Mouse (Mus musculus) embryo, embryonic 10.5 days (tissue): ENCODE data around the gene Fbxl8.
"Not testable (repeated sequence)": the region's sequence is repeated elsewhere in the genome, so short reads cannot be mapped to it uniquely, and the experiment has no call there.

Experiments used
- DNase-seq: peaks from one replicate; pipeline ENCODE4 v3.0.0-alpha.2; 2015; ENCODE audit warnings: low spot score

The Fbxl8 gene

GRCm38 (mm10) chr8:105281821-105282220, 17.4 kb downstream of the Fbxl8 start:
- no peak for DNase-seq

DNA sequence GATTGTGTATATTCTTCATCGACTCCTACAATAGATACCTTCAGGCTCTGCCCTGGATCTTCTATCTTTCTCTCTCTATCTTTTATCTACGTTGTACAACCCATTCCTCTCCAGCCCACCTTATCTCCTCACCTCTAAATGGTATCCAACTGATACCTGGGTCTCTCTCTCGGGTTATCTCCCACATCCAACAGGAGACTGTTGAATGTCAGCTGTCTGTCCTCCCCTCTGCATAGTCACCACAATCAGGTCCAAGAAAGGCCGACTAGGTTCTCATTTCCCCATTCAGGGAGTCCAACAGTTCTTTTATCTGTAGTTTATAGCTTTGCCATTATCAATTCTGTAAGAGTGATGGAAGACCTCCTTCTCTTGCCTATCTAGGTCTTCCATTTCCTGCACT, 17.8 kb downstream of the Fbxl8 start:
- no peak for DNase-seq

GRCm38 (mm10) chr8:105283074-105283473, 18.6 kb downstream of the Fbxl8 start:
- peak; percentile 71 for DNase-seq

GRCm38 (mm10) chr8:105285514-105285913, 21.1 kb downstream of the Fbxl8 start:
- DNase-seq, result no peak

GRCm38 (mm10) chr8:105286907-105287306, 22.5 kb downstream of the Fbxl8 start:
- no peak for DNase-seq

DNA sequence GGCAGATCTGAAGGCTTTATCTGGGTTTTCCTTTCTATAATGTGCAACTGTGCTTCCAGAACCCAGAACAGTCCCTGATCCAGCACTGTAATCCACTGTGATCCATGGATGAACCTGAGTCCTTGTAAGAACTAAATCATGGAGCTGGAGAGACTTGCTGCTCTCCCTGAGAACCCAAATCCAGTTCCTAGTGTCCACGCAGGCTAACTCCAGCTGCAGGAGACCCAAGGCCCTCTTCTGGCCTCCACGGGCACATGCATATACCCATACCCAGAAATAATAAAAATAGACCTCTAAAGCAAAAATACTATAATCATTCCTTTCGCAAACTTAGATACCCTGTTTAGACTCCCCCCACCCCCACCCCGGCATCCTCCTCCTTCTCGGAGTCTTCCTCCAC, 23.8 kb downstream of the Fbxl8 start:
- DNase-seq, result no peak

DNA sequence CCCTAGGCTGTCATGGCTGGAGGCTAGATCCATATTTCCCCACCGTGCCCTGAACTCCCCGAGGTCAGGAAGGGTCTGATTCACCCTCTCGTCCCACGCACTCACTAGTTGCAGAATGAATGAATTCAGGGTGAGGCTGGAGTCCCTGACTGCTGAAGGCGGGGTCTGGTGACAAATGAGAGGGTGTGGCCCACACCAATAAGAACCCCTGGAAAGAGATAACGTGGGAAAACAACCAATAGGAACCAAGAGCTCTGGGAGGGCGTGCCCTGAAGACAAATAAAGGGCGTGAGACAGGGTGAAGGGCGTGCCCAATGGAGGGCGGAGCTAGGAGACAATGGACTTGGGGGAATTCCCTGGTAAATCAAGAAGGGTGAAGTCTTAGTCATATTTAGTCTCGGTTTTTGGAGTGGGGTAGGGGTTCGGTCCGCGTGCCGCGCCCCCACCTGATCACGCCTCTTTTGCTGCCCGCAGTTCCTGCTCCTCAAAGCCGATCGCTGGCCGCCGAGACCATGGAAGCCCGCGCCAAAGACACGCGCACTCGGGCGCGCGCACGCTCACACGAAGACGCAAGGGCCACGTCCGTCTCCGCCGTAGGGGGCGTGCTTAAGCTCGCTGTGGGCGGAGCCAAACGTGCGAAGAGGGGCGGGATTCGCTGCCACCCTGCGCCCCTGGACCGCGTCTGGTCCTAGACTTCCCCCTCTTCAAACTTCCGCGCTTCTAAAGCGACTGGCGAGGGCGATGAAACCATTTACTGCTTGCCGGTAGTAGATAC, 24.7 kb downstream of the Fbxl8 start:
- DNase-seq, result peak; percentile 97

- peak; percentile 73 for DNase-seq
These were observed 25.5 kb downstream of the Fbxl8 start, which contains the start of gene 4931428F04Rik for GRCm38 (mm10) chr8:105289805-105290460. 4931428F04Rik (minus strand) TSS chr8:105289864.

- peak; percentile 96 for DNase-seq
These were observed 26.3 kb downstream of the Fbxl8 start for GRCm38 (mm10) chr8:105290554-105291314.

DNA sequence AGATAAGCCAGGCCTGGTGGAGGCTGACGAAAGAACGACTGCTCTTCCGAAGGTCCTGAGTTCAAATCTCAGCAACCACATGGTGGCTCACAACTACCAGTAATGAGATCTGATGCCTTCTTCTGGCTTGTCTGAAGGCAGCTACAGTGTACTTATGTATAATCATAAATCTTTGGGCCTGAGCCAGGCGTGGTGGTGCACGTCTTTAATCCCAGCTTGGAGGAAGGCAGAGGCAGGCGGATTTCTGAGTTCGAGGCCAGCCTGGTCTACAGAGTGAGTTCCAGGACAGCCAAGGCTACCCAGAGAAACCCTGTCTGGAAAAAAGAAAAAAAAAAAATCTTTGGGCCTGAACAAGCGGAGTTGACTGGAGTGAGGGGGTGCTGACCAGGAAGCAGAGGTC, 26.9 kb downstream of the Fbxl8 start:
- DNase-seq, result not testable (repeated sequence)

GRCm38 (mm10) chr8:105291802-105292201, 27.4 kb downstream of the Fbxl8 start:
- DNase-seq, result not testable (repeated sequence)

DNA sequence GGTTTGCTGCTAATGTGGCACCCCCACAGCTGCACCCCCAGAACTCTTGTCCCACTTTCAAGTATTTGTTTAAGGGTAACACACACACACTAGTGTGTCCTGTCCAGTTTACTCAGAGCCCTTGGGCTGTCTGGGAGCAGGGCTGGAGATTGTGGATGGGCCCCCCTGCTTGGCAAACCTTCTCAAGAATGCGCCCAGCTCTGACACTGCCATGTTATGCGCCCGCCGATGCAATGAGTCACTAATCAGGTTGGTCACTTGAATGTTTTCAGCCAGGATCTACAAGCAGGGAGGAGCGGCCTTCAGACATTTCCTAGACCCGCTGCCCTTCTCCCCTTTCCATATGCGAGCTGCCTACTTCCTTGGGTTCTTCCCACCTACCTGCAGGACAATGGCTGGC, 28.0 kb downstream of the Fbxl8 start:
- DNase-seq, result no peak

GRCm38 (mm10) chr8:105293405-105293804, 29.0 kb downstream of the Fbxl8 start:
- no peak for DNase-seq

DNA sequence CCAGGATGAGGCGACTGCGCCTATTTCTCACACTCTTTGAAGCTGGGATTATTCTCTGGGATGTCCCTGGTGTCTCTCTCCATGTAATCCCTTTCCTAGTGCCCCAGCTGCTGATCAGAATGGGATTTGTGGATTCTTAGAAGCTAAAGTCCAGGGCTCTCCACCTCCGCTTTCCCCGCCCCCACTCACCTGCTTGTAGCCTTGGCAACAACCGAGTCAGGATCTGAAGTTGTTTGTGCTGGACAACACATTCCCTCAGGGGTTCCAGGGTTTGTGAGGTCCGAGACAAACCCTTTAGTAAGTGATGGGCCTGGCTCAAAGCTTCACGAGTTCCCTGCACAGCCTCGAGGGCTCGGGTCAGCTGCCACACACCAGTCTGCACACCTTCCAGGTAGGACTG, 30.3 kb downstream of the Fbxl8 start:
- DNase-seq, result no peak

GRCm38 (mm10) chr8:105295256-105295655, 30.8 kb downstream of the Fbxl8 start:
- DNase-seq, result no peak

DNA sequence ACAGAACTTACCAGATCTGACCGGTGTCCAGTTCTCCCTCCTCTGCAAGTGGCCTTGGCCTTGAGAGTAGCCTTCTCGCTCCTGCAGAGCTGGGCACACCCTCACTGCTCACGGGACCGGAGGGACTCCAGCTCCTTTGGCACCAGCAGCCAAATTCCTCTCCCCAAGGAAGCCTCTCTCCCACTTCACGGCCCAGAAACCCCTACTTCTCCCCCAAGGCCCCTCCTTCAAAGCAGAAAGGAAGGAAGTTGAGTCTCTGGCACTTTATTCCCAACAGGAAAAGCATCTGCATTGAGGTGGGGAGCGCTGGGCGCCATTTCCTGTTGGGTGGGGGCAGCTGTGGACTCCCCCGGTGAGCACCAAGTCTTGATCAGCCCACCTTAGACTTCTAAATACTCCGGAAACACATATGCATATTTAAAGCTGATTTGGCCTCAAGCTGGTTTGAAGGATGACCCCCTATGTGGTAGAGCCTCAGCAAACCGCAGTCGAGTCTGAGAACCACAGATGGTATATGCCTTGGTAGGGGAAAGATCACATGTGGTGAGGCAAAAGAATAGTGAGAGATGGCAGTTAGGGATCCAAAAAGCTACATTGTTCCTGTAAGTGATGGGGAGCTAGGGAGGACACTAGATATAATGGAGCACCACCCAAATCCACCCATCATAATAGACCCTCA, 31.6 kb downstream of the Fbxl8 start, which contains the start of gene Exoc3l:
Exoc3l (minus strand) TSS at position 207 of the 679 bp plus-strand sequence.
- DNase-seq, result no peak

DNA sequence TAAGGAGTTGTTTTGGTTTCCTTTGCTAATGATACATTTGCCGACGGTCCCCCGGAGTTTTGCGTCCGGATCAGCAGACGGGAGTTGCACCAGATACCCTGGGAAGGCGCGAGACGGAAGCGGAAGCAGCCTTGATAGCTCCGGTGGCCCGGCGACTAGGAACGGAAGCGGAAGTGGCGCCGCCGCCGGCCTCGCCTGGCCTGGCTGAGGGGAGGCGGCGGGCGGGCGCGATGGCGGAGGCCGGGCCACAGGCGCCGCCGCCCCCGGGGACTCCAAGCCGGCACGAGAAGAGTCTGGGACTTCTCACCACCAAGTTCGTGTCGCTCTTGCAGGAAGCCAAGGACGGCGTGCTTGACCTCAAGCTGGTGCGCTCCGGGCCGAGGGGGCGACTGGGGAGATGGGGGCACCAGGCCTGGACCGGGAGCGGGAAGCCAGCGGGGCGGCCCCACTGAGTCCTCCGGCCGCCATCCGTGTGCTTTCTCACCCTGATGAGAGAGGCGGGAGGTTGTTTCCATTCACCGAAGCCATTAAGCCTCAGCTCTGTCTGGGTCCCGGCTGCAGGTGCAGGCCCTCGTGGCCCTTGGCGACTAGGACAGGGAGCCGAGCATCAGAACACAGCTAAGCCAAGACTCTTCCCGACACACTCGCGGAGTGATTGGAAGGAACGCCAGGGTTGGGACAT, 33.2 kb downstream of the Fbxl8 start, which contains the start of gene E2f4:
E2f4 (plus strand) TSS at position 153 of the 682 bp plus-strand sequence.
- peak; percentile 96 for DNase-seq

- DNase-seq, result no peak
These were observed 34.2 kb downstream of the Fbxl8 start for GRCm38 (mm10) chr8:105298351-105299252.

- no peak for DNase-seq
These were observed 35.5 kb downstream of the Fbxl8 start for GRCm38 (mm10) chr8:105299962-105300361.

- no peak for DNase-seq
These were observed 38.9 kb downstream of the Fbxl8 start for GRCm38 (mm10) chr8:105303396-105303795.
